Mouse (Mus musculus): ENCODE results near the gene B230118H07Rik.

The B230118H07Rik gene

GRCm38 (mm10) chr2:101520503-101520902 is 128.8 kb downstream of the B230118H07Rik start:
- no peak for DNase-seq (ENCODE audit: low spot score)

GRCm38 (mm10) chr2:101519928-101520327 is 129.4 kb downstream of the B230118H07Rik start:
- DNase-seq (ENCODE audit: low spot score): no peak
